Comparison of ENCODE assay signal across 15 mouse cellular contexts in the genomic region with DNA sequence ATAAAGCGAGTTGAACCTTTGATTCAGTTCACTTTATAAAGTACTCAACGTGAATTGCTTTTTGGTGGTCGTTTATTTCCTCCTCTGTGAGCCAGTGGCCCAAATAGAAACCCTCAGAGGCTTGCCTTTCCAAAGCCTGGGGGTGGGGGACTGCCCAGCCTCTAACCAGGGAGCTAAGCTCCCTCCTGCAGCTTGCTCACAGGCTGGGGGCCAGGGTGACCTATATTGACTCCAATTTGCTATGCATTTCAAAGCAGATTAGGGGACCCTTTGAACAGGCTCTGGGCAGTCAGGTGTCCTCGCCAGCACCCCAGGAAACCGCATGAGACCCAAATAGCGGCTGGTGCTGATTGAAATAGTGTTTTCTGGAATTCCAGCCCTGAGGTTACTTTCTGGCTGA.
"Had no signal": no experiment of that assay in that cellular context is flagged by ENCODE, and none has a peak within 500 bp of the region (broad histone marks: within the 10 kb centered on the region; RNA-seq: fewer than 3 reads in every experiment).

No protein-coding gene starts in this region.

- H3K4me1 ChIP-seq: stomach, embryonic 15.5 days had no signal

- DNase-seq: kidney, adult 8-10 months; kidney, postnatal 4 days; lung, adult 2 months; lung, postnatal 36 days; right cerebral cortex, postnatal 4 days; spleen, adult 18-20 months; thymus, adult 2 months; thymus, postnatal 25 days had no signal

- ATAC-seq: inflammation-experienced regulatory T-cells, adult 6 months; intestine, postnatal 0 days; lung, postnatal 0 days had no signal

- H3K27ac ChIP-seq: kidney, postnatal 0 days; left cerebral cortex, adult 2 months; limb, embryonic 12.5 days; stomach, embryonic 15.5 days had no signal

- H3K36me3 ChIP-seq: limb, embryonic 12.5 days; stomach, embryonic 15.5 days had no signal

- H3K4me3 ChIP-seq: left cerebral cortex, adult 2 months; limb, embryonic 12.5 days; stomach, embryonic 15.5 days had no signal

- H3K4me2 ChIP-seq: limb, embryonic 12.5 days; stomach, embryonic 15.5 days had no signal

- H3K9me3 ChIP-seq: limb, embryonic 12.5 days; stomach, embryonic 15.5 days had no signal

- H3K9ac ChIP-seq: limb, embryonic 12.5 days; stomach, embryonic 15.5 days had no signal

- H3K27me3 ChIP-seq: limb, embryonic 12.5 days; stomach, embryonic 15.5 days had no signal
